Mouse (Mus musculus) hindbrain, postnatal 0 days (tissue): ENCODE data around the gene Fam124a. TPM values are rescaled to one million over a fixed set of nuclear protein-coding genes. Genes with fewer than 3 reads are reported as not detected.

Experiments
- ATAC-seq: fragments of 200-750 bp; cut with Nextera tagmentation; 2 replicates; pipeline ENCODE4 v1.8.0; 2017; ENCODE audit warnings: mild to moderate bottlenecking, moderate TSS enrichment, moderate library complexity
- DNase-seq: peaks from one replicate; pipeline ENCODE4 v3.0.0-alpha.2; 2015; ENCODE audit warnings: low spot score
- H3K27ac ChIP-seq: fragments of 300-500 bp; sonication (generic); 2 replicates; pipeline ENCODE4 v1.5.1; 2014; ENCODE audit warnings: mild to moderate bottlenecking
- H3K27me3 ChIP-seq: fragments of 300-500 bp; sonication (generic); 2 replicates; pipeline ENCODE4 v1.6.1; 2014; ENCODE audit warnings: low read length, mixed read lengths; ENCODE audit not compliant: insufficient read depth
- H3K36me3 ChIP-seq: fragments of 300-500 bp; sonication (generic); 2 replicates; pipeline ENCODE4 v1.6.1; 2014; ENCODE audit warnings: low read length, mixed read lengths; ENCODE audit not compliant: insufficient read depth
- H3K4me1 ChIP-seq: fragments of 300-500 bp; sonication (generic); 2 replicates; pipeline ENCODE4 v1.6.1; 2014; ENCODE audit warnings: antibody characterized with exemption, low read length, mixed read lengths; ENCODE audit not compliant: insufficient read depth
- H3K4me2 ChIP-seq: fragments of 300-500 bp; sonication (generic); 2 replicates; pipeline ENCODE4 v1.6.1; 2014; ENCODE audit warnings: low read depth, mild to moderate bottlenecking, low read length, moderate library complexity, mixed read lengths
- H3K4me3 ChIP-seq: fragments of 300-500 bp; sonication (generic); 2 replicates; pipeline ENCODE4 v1.5.1; 2014; ENCODE audit warnings: low read length
- H3K9ac ChIP-seq: fragments of 300-500 bp; sonication (generic); replicated peaks from 2 replicates; pipeline ENCODE4 v1.6.1; 2014; ENCODE audit warnings: mild to moderate bottlenecking, low read length, moderate library complexity, mixed read lengths
- H3K9me3 ChIP-seq: fragments of 300-500 bp; sonication (generic); 2 replicates; pipeline ENCODE4 v1.6.1; 2016; ENCODE audit warnings: low read length, mixed read lengths
- CTCF ChIP-seq: IDR thresholded peaks from 2 replicates; pipeline ENCODE4 v1.5.1; 2016; ENCODE audit warnings: antibody characterized with exemption, control low read depth, low read depth
- WGBS: fragments of 180-500 bp; shearing (Covaris S2); extraction: QIAGEN DNeasy Blood & Tissue Kit; methylation state at CpG from one replicate; pipeline ENCODE4 v1.1.7; 2014; 5-methylcytosine and 5-hydroxymethylcytosine counted together
- polyA plus RNA-seq: library from polyadenylated mRNA; unstranded; fragments of >200 nt; fragmentation: Nextera tagmentation; extraction: Ambion mirVana; gene quantifications from 2 replicates; pipeline ENCODE4 v1.2.1, GENCODE M21; 2015
- total RNA-seq: library from RNA; depleted of rRNA; stranded (reverse); fragments of >200 nt; gene quantifications from 2 replicates; pipeline ENCODE4 v1.2.3, GENCODE M21; 2014; rRNA removed

The Fam124a gene
- total RNA-seq (31.3 and 40.8 TPM in 2 replicates), polyA plus RNA-seq (37.5 and 41.2 TPM in 2 replicates)

GRCm38 (mm10) chr14:62555309-62555829 is at the start of gene Fam124a:
TSS of gene Fam124a (plus strand) at chr14:62555737.
- WGBS, result under 1% methylated on average over 51 of the region's 51 CpGs
- H3K27ac ChIP-seq, result peak within 1 kb of the TSS; percentile 69
- H3K4me2 ChIP-seq, result peak within 1 kb of the TSS; percentile 87
- H3K36me3 ChIP-seq, result no peaks in the 10 kb centered on the region
- peak; percentile 95 for ATAC-seq
- no peak for TF ChIP-seq CTCF
- no peaks in the 10 kb centered on the region for H3K27me3 ChIP-seq
- peak within 1 kb of the TSS; percentile 78 for H3K9ac ChIP-seq
- DNase-seq, result peak; percentile 95
- peaks cover 24% of the 10 kb centered on the region for H3K4me1 ChIP-seq
- H3K9me3 ChIP-seq, result no peaks in the 10 kb centered on the region
- peak within 1 kb of the TSS; percentile 80 for H3K4me3 ChIP-seq

DNA sequence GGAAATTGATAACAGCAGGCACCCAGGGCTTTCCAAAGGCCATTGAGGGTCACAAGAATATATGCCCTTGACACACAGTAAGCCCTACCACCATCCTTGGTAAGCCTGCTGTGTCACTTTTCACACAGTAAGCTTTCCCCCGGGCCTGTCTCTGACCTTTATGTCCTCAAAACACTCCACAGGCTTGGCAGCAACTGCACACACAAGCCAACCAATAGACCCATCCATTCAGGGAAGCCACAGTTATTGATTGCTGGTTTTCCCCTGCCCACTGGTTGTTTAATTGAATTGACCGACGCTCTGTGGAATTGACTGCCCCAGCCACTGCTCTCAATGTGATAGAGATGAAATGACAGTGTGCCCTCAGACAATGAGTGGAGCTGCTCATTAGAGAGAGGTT is 49.3 kb upstream of the Fam124a start:
- H3K9me3 ChIP-seq, result no peaks in the 10 kb centered on the region
- no peak for TF ChIP-seq CTCF
- 81% methylated on average over 3 of the region's 3 CpGs for WGBS
- DNase-seq (no peak), ATAC-seq (no peak)
- H3K27ac ChIP-seq, result no peak overlapping the region
- H3K4me3 ChIP-seq, result no peak overlapping the region
- no peaks in the 10 kb centered on the region for H3K36me3 ChIP-seq
- H3K4me1 ChIP-seq, result no peaks in the 10 kb centered on the region
- no peak overlapping the region for H3K9ac ChIP-seq
- no peaks in the 10 kb centered on the region for H3K27me3 ChIP-seq
- no peak overlapping the region for H3K4me2 ChIP-seq

GRCm38 (mm10) chr14:62509350-62509749 is 46.2 kb upstream of the Fam124a start:
- H3K4me2 ChIP-seq, result no peak overlapping the region
- H3K27me3 ChIP-seq, result no peaks in the 10 kb centered on the region
- 48% methylated on average over 3 of the region's 3 CpGs for WGBS
- no peak overlapping the region for H3K4me3 ChIP-seq
- no peaks in the 10 kb centered on the region for H3K4me1 ChIP-seq
- no peak overlapping the region for H3K27ac ChIP-seq
- DNase-seq (no peak), ATAC-seq (no peak)
- no peaks in the 10 kb centered on the region for H3K9me3 ChIP-seq
- TF ChIP-seq CTCF, result no peak
- H3K36me3 ChIP-seq, result no peaks in the 10 kb centered on the region
- H3K9ac ChIP-seq, result no peak overlapping the region

- Histone ChIP-seq H3K9me3 (no peaks in the 10 kb centered on the region), H3K4me2 (no peak overlapping the region), H3K27me3 (no peaks in the 10 kb centered on the region), H3K9ac (no peak overlapping the region), H3K4me1 (no peaks in the 10 kb centered on the region), H3K4me3 (no peak overlapping the region), H3K36me3 (no peaks in the 10 kb centered on the region), H3K27ac (no peak overlapping the region)
- 56% methylated on average over 1 of the region's 1 CpGs for WGBS
- TF ChIP-seq CTCF, result no peak
- DNase-seq (no peak), ATAC-seq (no peak)
These were observed 42.7 kb upstream of the Fam124a start for GRCm38 (mm10) chr14:62512845-62513244.

- Histone ChIP-seq H3K36me3 (no peaks in the 10 kb centered on the region), H3K9me3 (no peaks in the 10 kb centered on the region), H3K9ac (no peak overlapping the region), H3K4me2 (no peak overlapping the region), H3K4me1 (no peaks in the 10 kb centered on the region), H3K4me3 (no peak overlapping the region), H3K27ac (no peak overlapping the region), H3K27me3 (no peaks in the 10 kb centered on the region)
- no peak for TF ChIP-seq CTCF
- 65% methylated on average over 2 of the region's 2 CpGs for WGBS
- ATAC-seq (no peak), DNase-seq (no peak)
These were observed 24.6 kb upstream of the Fam124a start for GRCm38 (mm10) chr14:62530951-62531350.

DNA sequence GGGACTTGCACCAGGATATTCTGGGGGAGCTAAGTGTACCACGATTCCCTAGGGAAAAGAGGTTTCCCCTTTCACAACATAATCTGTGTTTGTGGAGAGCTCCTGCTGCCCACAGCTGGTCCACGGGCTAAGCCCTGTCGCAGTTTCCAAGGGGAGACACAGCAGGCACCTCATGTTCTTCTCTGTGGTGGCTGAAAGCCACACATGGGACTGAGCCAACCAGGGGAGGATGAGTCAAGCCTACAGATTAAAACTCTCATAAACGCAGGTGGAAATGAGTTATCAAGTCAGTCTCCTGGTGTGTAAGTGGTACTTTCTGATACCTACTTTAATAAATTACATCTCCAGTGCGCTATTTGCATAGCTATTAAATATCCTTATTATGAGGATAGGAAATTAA is 19.4 kb upstream of the Fam124a start:
- H3K4me1 ChIP-seq, result no peaks in the 10 kb centered on the region
- no peaks in the 10 kb centered on the region for H3K27me3 ChIP-seq
- H3K36me3 ChIP-seq, result no peaks in the 10 kb centered on the region
- no peak overlapping the region for H3K9ac ChIP-seq
- no peak for TF ChIP-seq CTCF
- DNase-seq (peak; percentile 35), ATAC-seq (no peak)
- no peak overlapping the region for H3K27ac ChIP-seq
- no peak overlapping the region for H3K4me3 ChIP-seq
- no peak overlapping the region for H3K4me2 ChIP-seq
- no peaks in the 10 kb centered on the region for H3K9me3 ChIP-seq
- 33% methylated on average over 5 of the region's 5 CpGs for WGBS

- Histone ChIP-seq H3K36me3 (no peaks in the 10 kb centered on the region), H3K27ac (no peak overlapping the region), H3K4me1 (no peaks in the 10 kb centered on the region), H3K27me3 (no peaks in the 10 kb centered on the region), H3K4me3 (no peak overlapping the region), H3K9ac (no peak overlapping the region), H3K4me2 (no peak overlapping the region), H3K9me3 (no peaks in the 10 kb centered on the region)
- no peak for DNase-seq
- TF ChIP-seq CTCF, result no peak
- no peak for ATAC-seq
- WGBS, result 48% methylated on average over 5 of the region's 5 CpGs
These were observed 18.5 kb upstream of the Fam124a start for GRCm38 (mm10) chr14:62536988-62537387.
